Mouse (Mus musculus) ovary, postnatal 10 days (tissue): ENCODE measurements around the gene Hsdl2.

Source experiments
- DNase-seq: peaks from one replicate; pipeline ENCODE4 v3.0.0; 2022; ENCODE audit warnings: low spot score

Gene Hsdl2

DNA sequence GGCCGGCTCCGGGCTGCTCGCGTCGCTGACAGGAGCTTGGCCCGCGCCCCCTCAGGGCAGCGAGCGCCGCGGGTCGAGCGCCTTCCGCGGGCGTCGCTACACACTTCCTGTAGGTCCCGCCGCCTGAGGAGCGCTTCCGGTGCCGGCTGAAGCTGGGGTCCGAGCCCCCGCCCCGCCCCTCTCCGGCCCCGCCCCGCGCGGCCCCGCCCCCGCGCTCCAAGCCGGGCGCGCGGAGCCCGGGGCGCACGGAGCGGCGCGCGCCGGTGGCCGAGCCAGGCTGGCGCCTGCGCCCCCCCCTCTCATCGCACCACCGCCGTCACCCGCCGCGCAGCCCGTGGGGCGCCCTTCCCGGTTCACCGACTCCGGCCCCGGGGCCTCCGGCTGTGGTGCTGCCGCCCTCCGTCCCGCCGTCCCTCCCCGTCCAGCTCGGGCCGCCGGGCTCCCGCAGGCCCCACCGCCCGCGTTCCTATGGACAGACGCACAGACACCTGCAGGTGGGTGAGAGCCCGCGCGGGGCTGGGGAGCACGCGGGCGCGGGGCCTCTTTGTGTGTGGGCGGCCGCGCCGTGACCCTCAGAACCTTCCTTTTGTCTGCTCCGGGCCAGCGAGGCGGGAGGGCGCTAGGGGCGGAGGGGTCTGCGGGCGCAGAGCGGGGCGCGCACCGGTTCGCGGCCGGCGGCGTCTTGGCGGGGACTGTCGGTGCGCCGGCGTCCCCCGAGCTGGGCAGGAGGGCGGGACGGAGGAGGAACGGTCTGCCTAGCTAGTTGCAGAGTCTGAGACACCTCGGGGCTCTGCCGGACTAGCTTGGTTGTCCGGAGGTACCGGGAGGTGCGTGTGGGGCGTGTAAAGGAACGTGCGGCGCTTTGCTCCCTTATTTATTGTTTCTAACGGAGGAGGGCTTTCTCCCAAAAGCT is 44.9 kb downstream of the Hsdl2 start, which contains the start of gene E130308A19Rik:
E130308A19Rik (plus strand) TSS at position 214 of the 913 bp plus-strand sequence.
- peak; percentile 52 for DNase-seq

DNA sequence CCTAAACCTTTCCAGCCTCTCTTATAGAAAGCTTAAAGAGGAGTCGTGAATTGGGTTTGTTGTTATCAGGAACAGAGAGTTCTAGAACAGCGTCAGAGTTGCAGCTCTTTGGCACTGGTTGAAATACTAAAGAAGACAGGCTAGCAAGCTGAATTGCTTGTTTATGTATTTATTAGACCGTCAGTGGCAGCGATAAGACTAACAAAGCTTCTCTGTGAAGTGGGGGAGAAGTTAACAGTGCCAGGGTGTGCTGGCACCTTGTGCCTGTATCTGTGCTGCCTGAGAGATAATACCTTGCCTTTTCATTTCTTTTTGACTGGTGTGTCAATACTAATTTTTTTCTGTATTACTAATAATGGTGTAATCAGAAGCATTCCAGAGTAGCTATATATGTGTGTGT is 46.9 kb downstream of the Hsdl2 start:
- no peak for DNase-seq

DNA sequence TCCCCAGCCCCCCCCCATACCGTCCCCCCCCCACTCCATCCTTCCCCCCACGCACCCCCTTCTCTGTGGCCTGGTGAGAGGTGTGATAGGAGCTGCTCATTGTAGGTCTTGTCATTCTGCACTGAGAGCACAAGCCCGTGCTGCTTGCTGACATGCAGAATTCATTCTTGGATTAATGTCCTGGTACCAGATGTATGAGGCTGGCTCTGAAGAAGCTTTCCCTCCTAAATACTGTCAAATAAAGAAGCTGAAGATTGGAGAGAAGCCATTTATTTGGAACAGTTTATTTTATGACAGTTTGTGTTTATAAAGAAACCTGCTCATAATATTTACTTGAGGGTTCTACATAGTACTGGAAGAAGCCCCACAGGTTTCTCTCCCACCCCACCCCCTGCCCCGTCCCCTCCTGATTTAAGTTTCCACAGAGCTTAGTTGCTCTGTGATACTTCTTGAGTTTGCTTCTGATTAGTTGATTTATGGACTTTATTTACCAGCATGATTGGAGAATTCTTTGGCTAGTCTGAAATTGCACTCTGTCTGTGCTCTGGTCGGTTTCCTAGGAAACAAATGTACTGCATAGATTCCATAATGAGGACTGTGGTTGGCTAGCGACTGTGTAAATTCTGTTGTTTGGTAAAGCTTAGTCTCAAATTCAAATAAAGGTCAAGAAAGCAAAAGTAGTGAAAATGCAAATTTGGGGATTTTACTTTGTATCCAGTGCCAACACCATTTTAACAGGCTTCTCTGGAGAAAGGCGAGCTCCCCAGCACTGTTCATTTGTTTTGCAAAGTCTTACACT is 47.9 kb downstream of the Hsdl2 start:
- no peak for DNase-seq

DNA sequence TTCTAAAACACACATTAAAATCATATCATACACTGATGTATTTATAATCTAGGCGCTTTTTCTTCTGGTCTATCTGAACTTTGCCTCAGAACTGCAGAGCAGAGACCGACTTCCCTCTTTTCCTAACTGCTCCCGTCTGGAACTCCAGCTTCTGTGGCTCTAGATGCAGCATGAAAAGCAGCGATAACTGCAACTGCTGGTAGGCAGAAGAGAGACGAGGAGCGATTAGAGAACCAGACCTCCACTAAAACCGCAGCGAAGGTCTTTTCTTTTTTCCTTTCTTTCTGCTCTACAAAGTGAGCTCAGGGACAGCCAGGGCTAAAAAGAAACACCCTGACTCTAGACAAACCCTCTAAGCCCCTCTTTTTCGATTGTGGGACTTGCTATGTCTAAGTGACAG is 48.8 kb downstream of the Hsdl2 start:
- no peak for DNase-seq

DNA sequence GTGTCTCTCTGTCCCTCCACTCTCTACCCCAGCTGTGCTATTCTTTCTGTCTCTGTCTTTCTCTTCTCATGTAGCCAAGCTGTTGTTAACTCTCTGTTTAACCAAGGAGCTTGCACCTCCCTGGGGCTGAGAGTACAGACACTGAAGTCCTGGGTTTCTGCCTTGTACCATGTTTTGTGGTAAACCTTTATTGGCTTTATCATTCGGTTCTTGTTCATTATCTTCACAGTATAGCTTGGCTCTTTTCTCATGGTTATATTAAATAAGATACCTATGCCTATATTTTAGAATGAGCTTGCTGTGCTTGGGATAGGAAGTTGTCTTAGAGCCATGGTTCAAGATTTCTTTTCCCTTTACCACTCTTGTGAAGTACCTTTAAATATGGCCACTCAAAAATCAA is 53.2 kb downstream of the Hsdl2 start:
- no peak for DNase-seq

DNA sequence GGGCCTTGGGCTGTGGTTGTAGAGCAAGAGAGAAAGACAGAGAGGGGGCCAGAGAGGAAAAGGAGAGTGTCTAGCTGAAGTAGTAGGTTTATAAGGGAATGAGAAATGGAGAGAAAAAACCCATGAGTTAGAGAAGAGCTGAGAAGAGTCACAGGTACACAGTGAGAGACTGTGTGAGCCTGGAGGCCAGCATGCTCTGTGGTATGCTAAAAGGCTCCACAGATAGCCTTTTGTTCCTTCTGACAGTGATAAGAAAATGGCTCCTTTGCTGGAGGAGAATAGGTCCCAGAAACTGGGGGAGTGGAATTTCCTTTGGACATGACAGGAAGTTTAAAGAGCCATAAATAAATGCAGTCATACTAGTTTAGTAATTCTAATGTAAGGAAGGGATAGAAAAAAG is 57.8 kb downstream of the Hsdl2 start:
- no peak for DNase-seq

DNA sequence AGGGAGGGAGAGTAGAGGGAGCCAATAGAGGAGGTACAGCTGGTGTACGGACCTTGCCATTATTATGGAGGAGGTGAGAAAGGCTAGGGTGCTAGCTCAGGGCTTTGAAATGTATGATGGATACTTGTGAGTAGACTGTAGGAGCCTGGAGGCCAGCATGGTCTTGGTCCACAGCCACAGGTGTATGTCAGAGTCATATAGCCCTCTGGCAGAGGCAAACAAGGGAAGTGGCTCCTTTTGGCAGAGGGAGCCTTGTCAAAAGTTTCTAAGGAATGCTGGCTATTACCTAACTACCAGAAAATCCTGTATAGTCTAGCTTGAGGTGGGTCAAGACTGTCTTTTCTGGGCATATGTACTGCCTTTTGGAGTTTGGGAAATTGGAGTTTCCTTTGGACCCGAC is 59.4 kb downstream of the Hsdl2 start:
- DNase-seq = no peak

DNA sequence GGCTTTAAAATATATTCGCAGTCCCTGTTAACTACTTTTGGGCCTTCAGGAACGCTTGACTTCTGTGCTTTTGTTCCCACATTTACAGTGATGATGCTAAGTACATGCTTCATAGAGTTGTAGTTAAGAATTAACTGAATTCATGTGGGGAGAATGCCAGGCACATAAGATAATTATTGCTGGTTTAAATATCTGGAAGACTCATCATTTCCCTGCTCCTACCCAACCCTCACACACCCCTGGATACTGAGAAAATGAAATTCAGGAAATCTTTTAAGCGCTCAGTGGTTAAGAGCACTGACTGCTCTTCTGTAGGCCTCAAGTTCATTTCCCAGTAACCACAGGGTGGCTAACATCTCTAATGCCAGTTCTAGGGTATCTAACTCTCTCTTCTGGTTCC is 60.7 kb downstream of the Hsdl2 start:
- no peak for DNase-seq

DNA sequence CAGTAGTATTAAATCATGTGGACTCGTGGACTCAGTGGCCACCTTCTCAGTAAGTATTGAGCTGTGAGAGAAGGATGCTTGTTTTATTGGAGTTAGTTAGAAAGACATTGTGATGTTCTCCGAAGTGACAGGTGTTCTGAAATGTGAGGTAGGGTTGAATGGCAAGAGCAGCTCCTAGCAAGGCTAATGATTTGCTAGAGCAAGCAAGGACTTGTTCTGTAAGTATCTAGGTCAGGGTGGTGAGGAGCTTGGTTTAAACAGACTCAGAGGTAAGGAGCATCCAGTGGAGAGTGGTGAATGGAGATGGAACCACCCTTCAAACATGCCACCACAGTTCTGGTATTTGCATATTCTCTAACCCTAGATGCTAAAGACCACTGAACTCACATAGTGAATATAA is 61.3 kb downstream of the Hsdl2 start:
- DNase-seq = no peak

DNA sequence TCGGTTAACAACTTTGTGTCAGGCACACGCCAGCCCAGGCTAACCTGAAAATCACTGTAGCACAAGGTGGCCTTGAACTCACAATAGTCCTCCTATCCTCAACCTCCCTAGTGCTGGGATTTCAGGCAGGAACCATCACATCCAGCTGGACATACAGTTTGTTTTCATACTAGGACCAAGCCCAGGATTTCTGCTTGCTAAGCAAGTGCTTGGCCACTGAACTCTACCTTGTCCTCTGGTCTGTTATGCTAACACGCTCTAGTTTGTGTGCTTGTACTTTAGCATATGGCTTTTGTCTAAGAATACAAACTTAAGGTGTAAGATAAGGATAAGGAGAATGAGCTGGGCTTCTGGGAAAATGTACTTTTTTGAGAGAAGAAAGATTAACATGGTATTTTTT is 63.1 kb downstream of the Hsdl2 start:
- DNase-seq = no peak

DNA sequence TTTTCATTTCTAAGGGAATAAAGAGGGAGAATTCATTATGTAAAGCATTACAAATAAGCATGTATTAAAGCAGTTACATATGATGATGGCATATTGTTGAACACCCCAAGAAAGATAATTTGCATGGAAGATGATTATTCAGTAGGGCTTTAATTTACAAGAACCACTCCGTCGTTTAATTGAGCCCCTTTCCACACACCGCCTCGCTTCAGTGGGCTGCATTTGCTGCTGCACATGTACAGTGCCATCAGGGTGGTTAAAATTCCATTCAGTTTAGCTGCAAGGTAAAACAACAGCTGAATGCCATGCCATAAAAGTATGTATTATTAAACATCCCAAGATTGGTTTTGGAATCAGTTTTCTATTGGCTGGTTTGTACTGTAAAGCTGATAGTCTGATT is 63.6 kb downstream of the Hsdl2 start:
- DNase-seq = no peak

DNA sequence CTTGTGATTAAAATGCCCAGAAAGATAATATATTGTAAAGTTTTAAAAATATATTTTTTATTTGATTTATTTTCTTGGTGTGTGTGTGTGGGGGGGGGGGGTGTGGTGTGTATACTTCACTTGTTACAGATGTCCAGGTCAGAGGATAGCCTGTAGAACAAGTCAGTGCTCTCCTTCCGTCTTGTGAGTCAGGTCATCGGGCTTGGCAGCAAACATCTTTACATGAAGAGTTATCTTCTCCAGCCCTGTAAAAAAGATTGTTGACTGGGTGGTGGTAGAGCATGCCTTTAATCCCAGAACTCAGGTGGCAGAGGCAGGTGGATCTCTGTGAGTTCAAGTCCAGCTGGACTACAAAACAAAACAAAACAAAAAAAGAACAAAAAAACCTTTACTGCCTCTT is 64.2 kb downstream of the Hsdl2 start:
- no peak for DNase-seq

DNA sequence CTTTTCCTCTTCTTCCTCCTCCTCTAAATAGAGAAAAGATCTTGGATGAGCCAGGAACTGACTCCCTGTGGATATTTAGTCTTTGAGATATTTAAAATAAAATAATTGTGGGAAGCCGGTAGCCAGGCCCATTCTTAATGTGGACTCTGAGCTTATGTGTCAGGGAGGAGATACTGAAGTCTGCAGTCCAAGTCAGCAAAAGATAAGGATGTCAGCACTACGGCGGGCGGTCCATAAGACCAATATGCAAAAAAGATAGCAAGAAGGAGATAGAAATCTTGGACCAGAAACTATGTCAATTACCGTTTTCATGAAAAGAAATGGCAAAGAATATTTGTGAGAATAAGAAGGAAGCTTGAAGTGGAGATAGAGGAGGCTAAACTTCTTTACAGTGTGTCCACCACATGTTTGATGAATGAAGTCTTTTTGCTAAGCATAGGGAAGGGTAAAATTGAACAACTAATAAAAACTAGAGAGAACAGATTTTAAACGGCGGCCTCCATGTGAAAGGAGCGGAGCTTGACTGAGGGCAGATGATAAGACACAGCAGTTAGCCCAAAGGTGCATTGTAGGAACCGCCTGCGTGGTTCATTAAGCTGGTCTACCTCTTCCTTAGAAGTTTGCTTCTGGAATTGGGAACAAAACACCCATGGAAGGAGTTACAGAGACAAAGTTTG is 64.8 kb downstream of the Hsdl2 start:
- DNase-seq = no peak

DNA sequence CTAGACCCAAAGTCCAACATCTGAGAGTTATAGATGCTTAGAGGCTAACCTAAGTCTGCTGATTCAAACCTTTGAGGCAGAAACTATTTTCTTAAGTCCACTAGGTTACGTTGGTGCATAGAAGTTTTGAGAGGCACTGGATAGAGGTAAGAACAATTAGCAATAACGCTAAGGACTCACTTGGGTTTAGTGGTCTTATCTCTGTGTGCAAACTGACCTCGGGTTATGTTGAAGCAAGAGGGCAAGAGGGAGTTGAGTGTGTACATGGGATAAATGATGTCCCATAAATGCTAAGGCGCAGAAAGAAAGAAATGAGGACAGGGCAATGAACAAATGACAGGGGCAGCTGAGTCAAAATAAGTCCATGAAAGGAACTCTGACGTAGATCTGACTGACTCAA is 67.8 kb downstream of the Hsdl2 start:
- no peak for DNase-seq

DNA sequence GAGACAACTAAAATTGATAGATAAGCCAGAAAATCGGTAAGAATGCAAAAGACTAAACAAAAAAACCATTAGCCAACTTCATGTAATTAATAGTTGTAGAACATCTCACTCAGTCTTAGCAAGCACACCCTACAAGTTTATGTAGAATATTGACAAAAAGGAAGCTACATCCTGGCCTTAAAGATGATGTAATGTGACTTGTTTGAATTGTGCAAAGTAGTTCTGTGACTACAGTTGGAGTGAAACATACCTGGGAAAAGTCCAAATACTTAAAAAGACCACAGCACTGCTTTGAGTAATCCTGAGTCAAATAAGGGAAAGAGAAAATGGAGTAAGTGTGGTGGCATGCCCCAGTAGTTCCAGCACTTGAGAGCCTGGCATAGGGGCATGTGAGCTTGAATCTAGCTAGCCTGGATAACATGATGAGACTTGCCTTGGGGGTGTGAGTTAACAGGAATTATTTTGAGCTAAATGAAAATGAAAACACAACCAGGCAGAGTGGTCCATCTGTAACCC is 70.9 kb downstream of the Hsdl2 start:
- no peak for DNase-seq

DNA sequence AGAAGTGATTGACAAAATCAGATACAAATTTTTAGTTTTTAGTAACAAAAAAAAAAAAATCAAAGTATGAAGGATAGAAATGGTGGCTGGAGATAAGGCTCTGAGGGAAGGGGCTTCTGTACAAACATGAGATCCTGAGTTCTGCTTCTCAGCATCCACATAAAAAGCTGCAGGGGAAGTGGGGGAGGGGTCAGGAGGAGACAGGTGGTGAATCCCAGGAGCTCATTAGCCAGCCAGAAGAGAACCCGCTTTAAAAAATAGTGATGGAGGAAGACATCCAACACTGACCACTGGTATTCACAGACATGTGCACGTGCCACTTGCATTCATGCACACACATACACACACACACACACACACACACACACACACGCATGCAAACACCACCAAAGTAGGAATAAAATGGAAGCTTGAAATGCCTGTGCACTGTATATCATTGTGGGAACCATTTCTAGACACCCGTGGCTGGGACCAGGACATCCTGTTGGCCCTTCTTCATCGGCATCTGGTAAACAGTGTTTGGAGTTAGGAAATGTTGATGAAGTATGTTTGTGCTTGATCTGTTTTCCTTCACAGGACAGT is 74.8 kb downstream of the Hsdl2 start:
- DNase-seq = no peak

DNA sequence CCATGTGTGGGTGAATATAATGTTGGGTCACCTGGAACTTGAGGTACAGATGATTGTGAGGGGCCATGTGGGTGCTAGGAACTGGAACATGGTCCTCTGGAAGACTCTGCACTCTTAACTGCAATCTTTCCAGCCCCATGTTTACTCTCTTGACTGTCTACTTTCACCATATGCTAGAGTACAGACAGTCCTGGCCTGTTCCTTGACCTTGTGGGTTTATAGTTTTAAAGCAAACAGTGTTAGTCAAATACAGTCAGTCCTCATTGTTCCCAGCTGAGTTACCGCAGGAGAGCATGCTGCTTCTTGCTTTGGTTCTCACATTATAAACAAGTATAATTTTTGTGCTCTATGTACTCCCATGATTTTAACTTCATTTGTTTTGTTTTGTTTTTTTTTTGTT is 80.8 kb downstream of the Hsdl2 start:
- no peak for DNase-seq

DNA sequence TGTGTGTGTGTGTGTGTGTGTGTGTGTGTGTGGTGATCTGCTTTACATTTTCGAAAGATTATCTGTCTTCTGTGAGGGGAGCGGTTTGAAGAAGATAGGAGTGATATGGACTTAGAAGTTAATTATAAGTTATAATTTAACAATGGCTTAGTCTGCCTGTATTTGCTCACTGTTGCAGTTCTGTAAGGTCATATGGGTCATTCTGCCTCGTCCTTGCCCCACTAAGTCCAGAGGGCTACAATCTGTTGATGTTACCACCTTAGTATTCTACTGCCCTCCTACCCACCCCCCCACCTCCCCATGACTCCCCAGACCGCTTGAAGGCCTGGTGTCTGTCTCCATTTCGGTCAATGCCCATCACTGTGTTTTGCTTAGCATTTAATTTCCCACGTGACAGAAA is 82.1 kb downstream of the Hsdl2 start:
- DNase-seq = no peak

DNA sequence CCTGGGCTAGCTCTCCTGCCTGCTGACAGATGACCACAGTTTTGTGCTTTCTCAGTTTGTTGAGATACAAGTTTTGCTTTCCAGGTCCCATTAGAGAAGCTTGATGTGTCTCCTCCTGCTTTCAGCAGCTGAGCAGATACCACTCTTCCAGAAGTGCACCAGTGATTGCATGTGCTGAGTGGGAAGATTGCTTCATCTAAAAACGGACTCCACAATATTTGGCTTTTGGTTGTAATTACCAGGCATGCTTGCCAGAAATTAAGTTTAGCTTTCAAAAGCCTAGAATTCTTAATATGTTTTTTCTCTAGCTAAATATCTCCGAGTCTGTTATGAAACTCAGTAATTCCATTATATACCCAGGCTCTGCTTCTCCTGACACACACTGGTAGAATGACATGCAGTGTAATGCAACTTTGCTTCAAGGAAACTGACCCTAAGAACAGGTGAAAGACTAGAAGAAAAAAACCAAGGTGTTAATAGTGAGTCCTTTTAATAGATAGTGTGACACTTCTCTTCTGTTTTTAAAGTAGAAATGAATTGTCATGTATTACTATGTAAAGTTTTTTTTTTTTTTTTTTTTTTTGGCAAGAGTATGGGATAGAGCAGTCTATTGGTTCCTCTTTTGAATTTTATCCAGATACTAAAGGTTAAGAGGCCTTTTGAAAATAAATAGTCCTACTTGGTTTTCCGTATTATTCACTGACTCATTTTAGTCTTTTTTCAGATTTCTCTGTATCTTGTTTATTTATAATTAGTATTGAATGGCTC is 85.4 kb downstream of the Hsdl2 start:
- DNase-seq = no peak

DNA sequence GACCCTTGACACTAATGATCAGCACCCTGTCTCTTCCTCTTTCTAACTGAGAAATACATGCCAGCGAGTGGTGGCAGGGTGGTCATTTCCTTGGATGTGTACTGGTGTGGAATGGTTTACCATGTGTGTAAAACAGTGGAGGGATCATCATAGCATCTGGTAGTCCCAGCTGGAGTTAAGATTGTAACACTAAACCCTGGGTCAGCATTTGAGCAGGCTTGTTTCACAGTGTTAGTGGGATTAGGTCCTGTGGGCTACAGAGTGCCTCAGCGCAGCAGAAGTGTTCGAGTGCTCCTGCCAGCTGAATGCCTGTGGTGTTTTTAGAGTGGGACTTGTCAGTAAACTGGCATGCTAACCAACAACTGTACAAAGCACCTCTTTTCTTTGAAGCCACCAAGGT is 86.7 kb downstream of the Hsdl2 start:
- DNase-seq = no peak
